Mouse (Mus musculus) gastrocnemius, postnatal 14 days (tissue): ENCODE measurements around the gene Fto. TPM values are rescaled to one million over a fixed set of nuclear protein-coding genes. Genes with fewer than 3 reads are reported as not detected.
A peak's percentile ranks its signal among the peaks of the same experiment; 100 is the strongest.

Experiments
- DNase-seq: peaks from one replicate; pipeline ENCODE4 v3.0.0; 2021; ENCODE audit warnings: mixed read lengths
- intact Hi-C: fragments of 180-260 bp; cut with DNase I; formaldehyde crosslinking; loops from one replicate; pipeline ENCODE4 v1.15.1; 2025; ENCODE audit warnings: low total_unique reads
- total RNA-seq, 2 experiments: library from RNA; stranded (reverse); gene quantifications; 2 replicates each; pipeline ENCODE4 v1.2.3; 2021

Fto gene
- total RNA-seq, 2 experiments from 2014 or later: 84.9 to 96.5 TPM

- intact Hi-C loops: no loop called here
Observed at GRCm38 (mm10) chr8:91570809-91571208, 257.5 kb downstream of the Fto start.

DNA sequence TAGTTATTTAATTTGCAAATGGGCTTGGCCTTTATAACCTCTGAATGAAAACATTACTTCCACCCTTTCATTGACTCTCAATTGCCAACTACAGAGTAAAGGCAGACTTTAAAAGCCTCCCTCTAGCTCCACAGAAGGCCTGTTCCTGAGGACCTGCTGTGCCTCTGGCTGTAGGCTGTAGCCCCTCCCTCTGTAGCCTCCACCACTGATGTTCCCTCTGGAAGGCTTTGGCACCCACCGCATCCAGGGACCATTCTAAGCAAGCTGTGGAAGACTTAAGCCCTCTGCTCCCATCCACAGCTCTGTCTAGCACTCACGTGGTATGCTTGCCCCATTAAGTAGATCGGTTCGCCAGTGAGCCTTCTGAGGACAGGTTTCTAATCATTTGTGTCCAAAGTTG is 258.7 kb downstream of the Fto start:
- DNase-seq: no peak
- intact Hi-C loops: no loop called here

More at GRCm38 (mm10) chr8:91570809-91571208, 257.5 kb downstream of the Fto start:
- no peak for DNase-seq

DNA sequence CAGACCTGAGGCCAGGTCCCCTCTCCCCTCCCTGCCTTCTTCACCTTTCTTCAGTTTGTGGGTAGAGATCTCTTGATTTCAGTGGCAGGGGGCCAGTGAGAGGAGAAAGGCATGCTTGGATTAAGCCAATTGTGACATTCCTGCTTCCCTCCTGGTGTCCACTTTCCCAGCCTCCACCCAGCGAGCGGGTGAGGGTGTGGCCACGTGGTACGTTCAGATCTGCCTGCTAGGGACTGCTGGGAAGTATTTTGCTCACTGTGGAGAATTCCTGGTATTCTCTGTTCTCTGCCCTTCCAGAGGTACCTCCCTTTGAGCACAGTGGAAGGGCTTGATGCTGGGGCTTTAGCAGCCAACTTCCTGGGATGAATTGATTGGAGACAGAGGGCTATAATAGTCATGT is 259.3 kb downstream of the Fto start:
- DNase-seq: no peak
- intact Hi-C loops: no loop called here

DNA sequence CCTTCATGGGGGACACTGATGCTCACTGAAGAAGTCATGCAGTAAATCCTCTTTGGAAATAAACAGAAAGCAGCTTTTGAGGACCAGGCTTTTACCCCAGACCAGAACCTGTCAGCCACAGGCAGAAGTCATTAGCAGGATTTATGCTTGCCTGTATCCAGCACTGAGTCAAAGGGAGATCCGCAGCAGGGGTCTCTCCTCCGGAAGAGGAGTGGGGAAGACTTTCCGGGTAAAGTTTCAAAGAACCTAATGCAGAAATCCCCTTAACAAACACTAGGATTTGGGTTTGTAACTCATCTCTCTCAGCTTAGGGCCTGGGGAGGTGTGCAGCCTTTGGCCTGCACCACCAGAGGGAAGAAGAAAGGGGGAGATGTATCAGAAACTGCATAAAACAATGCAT is 262.3 kb downstream of the Fto start:
- no peak for DNase-seq
- intact Hi-C loops: no loop called here

DNA sequence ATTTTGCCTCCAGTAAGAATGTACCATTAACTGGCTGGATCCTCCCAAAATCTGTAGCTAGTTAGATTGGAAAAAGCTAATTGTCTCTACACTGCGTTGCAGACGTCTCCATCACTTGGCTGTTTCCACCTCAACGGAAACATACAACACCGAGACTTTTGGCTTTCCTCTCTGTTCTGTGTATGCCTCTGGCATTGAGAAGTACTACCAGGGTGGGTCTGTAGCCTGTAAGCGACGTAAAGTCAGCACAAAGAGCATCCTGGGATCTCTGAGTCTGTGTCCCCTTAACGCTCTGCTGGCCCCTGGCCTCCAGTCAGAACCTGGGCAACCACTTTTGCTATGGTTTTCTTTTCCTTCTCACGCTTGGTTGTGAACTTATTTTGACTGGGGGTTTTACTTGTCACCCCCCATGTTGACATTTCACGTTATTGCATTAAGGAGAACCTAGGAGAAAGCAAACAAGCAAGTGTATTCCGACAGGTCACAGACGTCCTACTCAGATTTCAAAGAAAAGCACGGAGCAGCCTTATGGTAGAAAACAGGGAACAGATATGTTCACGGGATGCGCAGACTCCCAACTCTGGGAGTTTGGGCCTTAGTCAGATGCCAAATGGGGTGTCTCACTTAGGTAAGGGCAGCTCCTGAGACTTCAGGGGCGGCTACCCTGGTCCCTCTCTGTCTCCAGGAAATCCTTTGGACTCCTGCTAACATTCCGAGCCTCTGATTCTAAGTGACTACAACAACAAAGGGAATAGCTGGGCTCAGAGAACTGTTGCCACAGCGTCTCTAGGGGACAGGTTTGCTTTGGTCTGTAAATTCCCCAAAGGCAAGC is 263.0 kb downstream of the Fto start:
- intact Hi-C loops: no loop called here
- DNase-seq: no peak

GRCm38 (mm10) chr8:91576918-91577241 is 263.6 kb downstream of the Fto start:
- no peak for DNase-seq
- intact Hi-C loops: no loop called here

DNA sequence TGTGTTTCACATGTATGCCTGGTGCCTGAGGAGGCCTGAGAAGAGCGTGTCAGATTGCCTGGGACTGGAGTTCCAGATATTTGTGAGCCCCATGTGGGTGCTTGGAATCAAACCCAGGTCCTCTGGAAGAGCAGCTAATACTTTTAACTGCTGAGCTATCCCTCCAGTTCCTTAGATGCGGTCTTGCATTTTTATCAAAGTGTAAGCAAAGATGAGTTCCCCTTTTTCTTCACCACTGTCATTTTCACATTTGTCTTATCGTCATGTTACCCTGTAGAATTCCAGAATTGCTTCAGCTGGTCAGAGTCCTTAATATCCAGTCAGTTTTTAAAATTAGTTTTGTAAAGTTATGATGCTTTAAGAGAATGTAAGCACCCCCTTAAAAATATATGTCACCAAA is 264.3 kb downstream of the Fto start:
- intact Hi-C loops: no loop called here
- DNase-seq: no peak

GRCm38 (mm10) chr8:91584620-91585415 is 271.5 kb downstream of the Fto start:
- intact Hi-C loops: no loop called here
- no peak for DNase-seq

- intact Hi-C loops: no loop called here
- no peak for DNase-seq
Observed at GRCm38 (mm10) chr8:91592436-91593105, 279.2 kb downstream of the Fto start.

DNA sequence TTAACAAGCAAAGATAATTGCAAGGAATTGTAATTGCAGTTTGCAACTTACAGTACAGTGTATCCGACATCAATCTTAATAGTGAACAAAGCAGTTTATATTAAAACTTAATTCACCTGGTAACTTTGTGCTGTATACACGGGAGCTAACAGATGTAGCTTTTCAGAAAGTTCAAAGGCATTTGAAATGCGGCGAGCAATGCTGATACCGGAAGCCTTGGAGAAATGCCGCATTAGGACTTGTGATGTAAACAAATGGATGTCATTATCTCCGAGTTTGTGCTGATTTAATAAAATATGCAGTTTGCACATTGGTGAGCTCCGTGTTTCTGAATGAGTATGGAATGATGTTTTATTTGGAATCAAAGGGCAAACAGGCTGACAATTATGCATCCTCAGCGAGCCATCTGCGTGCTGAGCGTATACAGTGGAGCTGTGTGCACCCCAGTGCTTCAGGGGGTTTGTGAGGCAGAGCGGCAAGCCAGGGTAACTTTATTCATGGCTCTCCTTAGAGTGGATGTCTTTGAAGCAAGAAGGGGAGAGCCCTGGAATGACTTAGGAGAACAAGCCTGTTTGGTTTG is 280.0 kb downstream of the Fto start:
- DNase-seq: no peak
- intact Hi-C loops: no loop called here

DNA sequence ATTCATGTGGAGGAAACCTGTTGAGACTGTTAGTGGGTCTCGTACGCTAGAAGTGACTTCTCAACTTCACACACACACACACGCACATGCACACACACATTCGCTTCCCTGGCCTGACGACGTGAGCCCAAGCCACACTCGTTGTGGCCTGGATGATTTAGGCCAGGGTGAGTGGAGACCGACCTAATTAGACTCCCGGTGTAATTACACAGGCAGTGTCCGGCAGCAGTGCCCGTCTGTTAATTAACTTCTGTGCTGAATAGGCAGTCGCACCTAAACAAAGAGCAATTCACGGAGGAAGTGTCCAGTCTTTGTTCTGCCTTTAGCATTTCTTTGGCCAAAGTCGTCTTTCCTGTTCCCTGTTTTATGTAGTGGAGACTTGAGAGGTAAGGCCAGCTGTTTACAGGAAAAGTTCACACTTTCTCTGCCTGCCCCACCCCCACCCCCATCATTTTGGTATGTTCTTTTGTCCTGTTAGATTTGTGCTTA is 286.1 kb downstream of the Fto start:
- intact Hi-C loops: no loop called here
- DNase-seq: no peak

DNA sequence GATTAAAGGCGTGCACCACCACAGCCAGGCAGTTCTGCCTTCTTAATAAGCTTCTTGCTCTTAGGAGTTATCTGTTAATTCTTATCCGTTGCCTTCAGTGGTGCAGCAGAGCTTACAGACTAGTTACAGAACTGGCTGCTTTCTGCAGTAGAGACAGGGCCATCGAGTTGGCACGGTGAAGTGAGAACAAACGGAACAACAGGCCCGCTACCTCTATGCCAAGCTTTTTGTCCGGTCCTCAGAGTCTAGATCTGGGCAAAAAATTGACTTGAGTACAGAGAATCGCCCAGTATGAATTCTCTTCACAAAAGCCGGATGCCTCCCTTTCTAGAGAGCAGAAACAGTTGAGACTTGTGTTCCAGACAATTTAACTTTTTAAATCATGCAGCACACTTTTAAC is 290.4 kb downstream of the Fto start:
- no peak for DNase-seq

GRCm38 (mm10) chr8:91605901-91606300 is 292.6 kb downstream of the Fto start:
- no peak for DNase-seq
- intact Hi-C loops: no loop called here

More for the DNA sequence above, 290.4 kb downstream of the Fto start:
- intact Hi-C loops: no loop called here

DNA sequence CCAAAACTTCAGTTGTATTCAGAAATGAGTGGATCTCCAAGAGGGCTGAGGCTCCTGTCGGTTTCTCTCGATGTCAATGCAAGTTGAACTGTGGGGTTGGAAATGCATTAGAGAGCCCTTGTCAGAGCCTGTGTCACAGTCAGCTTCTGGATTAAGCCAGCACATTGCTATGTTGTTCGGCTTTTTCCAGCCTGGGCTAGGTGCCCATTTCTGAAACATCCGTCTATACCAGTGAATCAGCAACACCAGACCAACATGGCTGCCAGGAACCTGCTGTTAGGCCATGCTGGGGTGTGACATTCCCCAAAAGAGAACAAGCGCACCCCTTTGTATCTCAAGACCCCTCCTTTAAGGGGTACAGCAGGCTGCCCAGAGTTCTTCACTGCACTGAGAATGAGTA is 293.8 kb downstream of the Fto start:
- intact Hi-C loops: no loop called here
- DNase-seq: peak; percentile 30

DNA sequence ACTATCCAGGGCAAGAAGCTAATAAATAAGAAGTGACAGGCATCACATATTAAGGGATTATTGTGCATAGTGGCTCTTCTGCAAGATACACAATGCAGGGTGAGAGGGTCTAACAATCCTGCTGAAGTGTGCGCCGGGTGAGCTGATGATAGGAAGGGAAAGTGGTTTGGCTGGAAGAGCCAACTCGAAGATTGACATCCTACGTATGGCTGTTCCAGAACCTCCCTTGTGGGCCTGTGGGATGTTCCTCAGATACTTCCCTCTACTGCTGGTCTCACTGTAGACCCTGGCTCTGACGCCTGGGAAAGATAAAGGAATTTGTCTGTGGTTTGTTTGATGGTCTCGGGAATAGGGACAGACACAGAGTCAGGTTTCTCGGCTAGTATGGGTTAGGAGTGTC is 297.9 kb downstream of the Fto start:
- intact Hi-C loops: no loop called here

GRCm38 (mm10) chr8:91611723-91612362 is 298.5 kb downstream of the Fto start:
- intact Hi-C loops: no loop called here
- no peak for DNase-seq

More for the DNA sequence above, 297.9 kb downstream of the Fto start:
- no peak for DNase-seq

DNA sequence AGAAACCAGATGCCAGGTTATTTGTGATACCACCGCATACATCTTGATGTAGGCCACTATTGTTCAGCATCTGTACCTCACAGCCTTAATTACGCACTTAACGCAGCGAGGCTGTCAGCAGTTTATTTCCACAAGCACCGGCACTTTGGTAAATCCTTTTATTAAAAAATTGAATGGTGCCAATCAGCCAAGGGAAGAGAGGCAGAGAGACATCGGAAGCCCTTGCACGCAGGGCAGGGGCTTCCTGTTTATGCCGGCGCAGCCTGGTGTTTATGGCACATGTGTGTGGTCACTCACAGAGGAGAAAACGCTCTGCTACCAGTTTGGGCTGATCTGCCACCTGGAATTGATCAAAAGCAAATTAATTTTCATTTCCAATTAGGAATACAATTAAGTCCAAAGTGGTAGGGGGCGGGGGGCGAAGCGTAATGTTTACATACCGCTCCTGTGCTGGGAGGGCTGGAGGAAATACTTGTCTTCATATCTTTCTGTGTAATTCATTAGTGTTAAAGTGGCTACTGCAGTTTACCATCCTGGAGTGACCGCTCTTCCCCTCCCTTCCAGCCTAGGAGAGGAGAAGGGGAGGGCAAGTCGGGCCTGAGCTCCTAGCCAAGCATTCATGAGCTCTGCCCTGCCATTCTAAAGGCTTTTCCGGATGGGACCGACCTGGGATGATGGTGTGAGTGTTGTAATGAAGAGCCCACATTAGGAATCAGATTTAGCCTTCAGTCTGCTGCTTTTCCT is 299.2 kb downstream of the Fto start:
- intact Hi-C loops: no loop called here
- no peak for DNase-seq

DNA sequence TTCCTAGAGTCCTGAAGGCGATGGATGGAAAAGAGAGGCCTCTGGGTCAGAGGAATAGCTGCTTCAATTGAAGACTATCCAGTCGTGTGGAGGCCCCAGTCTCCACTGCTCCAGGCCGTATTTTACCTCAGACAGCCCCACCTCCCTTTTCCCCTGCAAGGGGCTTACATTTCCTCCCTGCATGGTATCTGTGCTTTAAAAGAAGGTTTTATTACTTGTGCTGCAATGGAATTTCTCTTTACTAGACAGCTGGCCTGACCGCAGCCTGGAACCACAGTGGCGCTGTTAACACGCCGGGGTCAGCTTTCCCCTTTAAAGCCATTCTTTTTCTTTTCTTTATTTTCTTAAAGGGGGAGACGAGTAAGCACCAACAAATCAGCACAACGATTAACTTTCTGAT is 300.3 kb downstream of the Fto start:
- intact Hi-C loops: no loop called here
- DNase-seq: no peak

- intact Hi-C loops: no loop called here
- DNase-seq: no peak
Observed at GRCm38 (mm10) chr8:91615196-91615595, 301.9 kb downstream of the Fto start.
